Mouse (Mus musculus) layer of hippocampus, adult 18-20 months (tissue): ENCODE results near the gene Slc7a3. TPM values are rescaled to one million over a fixed set of nuclear protein-coding genes. Genes with fewer than 3 reads are reported as not detected.
"Not testable (repeated sequence)": the region's sequence is repeated elsewhere in the genome, so short reads cannot be mapped to it uniquely, and the experiment has no call there.

Source experiments
- DNase-seq, 2 experiments: peaks; one replicate each; pipeline ENCODE4 v3.0.0; 2022; ENCODE audit warnings: low spot score in 2 of 2
- long read RNA-seq: library from polyadenylated mRNA; stranded (forward); transcript quantifications from one replicate; pipeline ENCODE4 v2.0.0, GENCODE M21; 2021
- total RNA-seq, 2 experiments: library from RNA; stranded (reverse); gene quantifications; 2 replicates each; pipeline ENCODE4 v1.2.3; 2021

Gene Slc7a3
- total RNA-seq = 1 to 10 TPM; 5.6 to 6.9 TPM
- long read RNA-seq, partial matches to known transcripts = 0 of 6 reads
- long read RNA-seq, other reads (novel, unspliced or antisense) = 2 of 6 reads

GRCm38 (mm10) chrX:101085920-101086319, at the start of gene Slc7a3:
Slc7a3 (minus strand) TSS chrX:101086020.
- no peak for DNase-seq

GRCm38 (mm10) chrX:101131992-101132791, 46.4 kb upstream of the Slc7a3 start:
- peak in 1 of 2 experiments; percentile 50 for DNase-seq

GRCm38 (mm10) chrX:101131001-101131400, 45.2 kb upstream of the Slc7a3 start:
- peak; percentile 36 to 83 for DNase-seq

- no peak for DNase-seq
Measured at GRCm38 (mm10) chrX:101128559-101128958, 42.7 kb upstream of the Slc7a3 start.

- no peak for DNase-seq
Measured at GRCm38 (mm10) chrX:101126977-101127376, 41.2 kb upstream of the Slc7a3 start.

- DNase-seq = no peak
Measured at GRCm38 (mm10) chrX:101126474-101126955, 40.7 kb upstream of the Slc7a3 start.

- DNase-seq = no peak
Measured at GRCm38 (mm10) chrX:101120546-101120945, 34.7 kb upstream of the Slc7a3 start.

- not testable (repeated sequence) for DNase-seq
Measured at GRCm38 (mm10) chrX:101085211-101085610, 609 bp downstream of the Slc7a3 start.

GRCm38 (mm10) chrX:101084192-101084591, 1.6 kb downstream of the Slc7a3 start:
- DNase-seq = no peak

- DNase-seq = peak in 1 of 2 experiments; percentile 12
Measured at GRCm38 (mm10) chrX:101065245-101065644, 20.6 kb downstream of the Slc7a3 start.

GRCm38 (mm10) chrX:101063503-101063902, 22.3 kb downstream of the Slc7a3 start:
- DNase-seq = peak; percentile 8 to 39

- DNase-seq = no peak
Measured at GRCm38 (mm10) chrX:101059541-101059940, 26.3 kb downstream of the Slc7a3 start, which contains the start of gene Tex11. Tex11 (minus strand) TSS chrX:101059667.

Other genes with a start within 250 kb of the Slc7a3 start
- under 1 TPM; 0.13 to 0.17 TPM for gene Tex11, start 26.4 kb downstream of the Slc7a3 start, total RNA-seq
- gene Snx12, start 136.5 kb upstream of the Slc7a3 start, total RNA-seq = 10 to 100 TPM; 91.6 to 93.0 TPM
- gene Foxo4, start 168.5 kb upstream of the Slc7a3 start, total RNA-seq = 10 to 100 TPM; 23.3 to 25.3 TPM
- gene Gm614, start 178.0 kb upstream of the Slc7a3 start, total RNA-seq = not detected
- under 1 TPM; 0.74 to 0.79 TPM for gene Il2rg, start 182.2 kb upstream of the Slc7a3 start, total RNA-seq
- gene Gm20489, start 183.0 kb upstream of the Slc7a3 start, total RNA-seq = not detected
- 10 to 100 TPM; 21.6 to 27.6 TPM for gene Med12, start 188.0 kb upstream of the Slc7a3 start, total RNA-seq
- 100 to 1,000 TPM; 168 to 183 TPM for gene Nlgn3, start 213.1 kb upstream of the Slc7a3 start, total RNA-seq